Mouse (Mus musculus): ENCODE data around the gene Sparcl1.

Gene Sparcl1

GRCm38 (mm10) chr5:104113491-104114172 lies at the start of gene Sparcl1:
Gene Sparcl1 (minus strand): TSS chr5:104113733.
- peak; percentile 48 to 64 for DNase-seq

- DNase-seq: peak; percentile 66 to 71
Observed at GRCm38 (mm10) chr5:104161390-104161789, 47.9 kb upstream of the Sparcl1 start.

GRCm38 (mm10) chr5:104160581-104160980 lies 47.0 kb upstream of the Sparcl1 start:
- no peak for DNase-seq

GRCm38 (mm10) chr5:104158332-104159052 lies 45.0 kb upstream of the Sparcl1 start:
- DNase-seq: no peak

- DNase-seq: no peak
Observed at GRCm38 (mm10) chr5:104157701-104158100, 44.2 kb upstream of the Sparcl1 start.

GRCm38 (mm10) chr5:104150196-104150595 lies 36.7 kb upstream of the Sparcl1 start:
- DNase-seq: no peak

- peak; percentile 37 to 62 for DNase-seq
Observed at GRCm38 (mm10) chr5:104149349-104149748, 35.8 kb upstream of the Sparcl1 start.

- no peak for DNase-seq
Observed at GRCm38 (mm10) chr5:104144057-104144456, 30.5 kb upstream of the Sparcl1 start.

- DNase-seq: no peak
Observed at GRCm38 (mm10) chr5:104141067-104141466, 27.5 kb upstream of the Sparcl1 start.

- DNase-seq: no peak
Observed at GRCm38 (mm10) chr5:104137920-104138541, 24.5 kb upstream of the Sparcl1 start.

- no peak for DNase-seq
Observed at GRCm38 (mm10) chr5:104133752-104134151, 20.2 kb upstream of the Sparcl1 start.

GRCm38 (mm10) chr5:104131544-104131943 lies 18.0 kb upstream of the Sparcl1 start:
- peak; percentile 47 to 64 for DNase-seq

GRCm38 (mm10) chr5:104130891-104131290 lies 17.4 kb upstream of the Sparcl1 start:
- no peak for DNase-seq

- DNase-seq: peak in 1 of 2 experiments; percentile 27
Observed at GRCm38 (mm10) chr5:104128281-104129031, 14.9 kb upstream of the Sparcl1 start.

- no peak for DNase-seq
Observed at GRCm38 (mm10) chr5:104127351-104127750, 13.8 kb upstream of the Sparcl1 start.

- no peak for DNase-seq
Observed at GRCm38 (mm10) chr5:104126561-104127320, 13.2 kb upstream of the Sparcl1 start.

- no peak for DNase-seq
Observed at GRCm38 (mm10) chr5:104124016-104124658, 10.6 kb upstream of the Sparcl1 start.

- DNase-seq: no peak
Observed at GRCm38 (mm10) chr5:104115890-104116289, 2.4 kb upstream of the Sparcl1 start.

- peak; percentile 82 to 88 for DNase-seq
Observed at GRCm38 (mm10) chr5:104115118-104115517, 1.6 kb upstream of the Sparcl1 start.

GRCm38 (mm10) chr5:104112511-104112910 lies 1.0 kb downstream of the Sparcl1 start:
- DNase-seq: no peak

- no peak for DNase-seq
Observed at GRCm38 (mm10) chr5:104112016-104112415, 1.5 kb downstream of the Sparcl1 start.
